Mouse (Mus musculus) urinary bladder, postnatal 36 days (tissue): ENCODE measurements around the gene Ugt1a8.
A peak's percentile ranks its signal among the peaks of the same experiment; 100 is the strongest.
"Not testable (repeated sequence)": the region's sequence is repeated elsewhere in the genome, so short reads cannot be mapped to it uniquely, and the experiment has no call there.

Source experiments
- DNase-seq, 2 experiments: peaks; one replicate each; pipeline ENCODE4 v3.0.0; 2022; ENCODE audit warnings: low spot score in 2 of 2, mixed read lengths in 1 of 2

Gene Ugt1a8

GRCm38 (mm10) chr1:88109027-88109557 lies 21.5 kb downstream of the Ugt1a8 start:
- DNase-seq: not testable (repeated sequence)

GRCm38 (mm10) chr1:88109604-88110003 lies 22.0 kb downstream of the Ugt1a8 start:
- DNase-seq: not testable (repeated sequence)

DNA sequence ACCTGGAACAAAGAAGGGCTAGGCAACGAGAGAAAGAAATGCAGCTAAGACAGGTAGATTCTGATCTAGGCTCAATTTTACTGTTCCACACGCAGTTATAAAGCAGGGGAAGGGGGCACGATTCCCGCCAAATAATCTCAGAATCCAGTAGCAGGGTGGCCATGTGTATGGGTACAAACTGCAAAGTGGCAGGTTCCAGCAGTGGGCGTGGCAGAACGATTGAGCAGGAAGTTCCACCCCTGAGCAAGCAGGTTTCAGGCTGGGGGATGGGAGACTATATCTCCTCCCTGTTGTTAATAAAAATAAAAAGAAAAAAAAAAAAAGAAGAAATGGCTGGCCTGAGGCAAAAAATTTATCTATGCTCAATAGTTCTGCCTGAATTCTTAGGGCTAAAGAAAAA lies 25.2 kb downstream of the Ugt1a8 start:
- not testable (repeated sequence) for DNase-seq

DNA sequence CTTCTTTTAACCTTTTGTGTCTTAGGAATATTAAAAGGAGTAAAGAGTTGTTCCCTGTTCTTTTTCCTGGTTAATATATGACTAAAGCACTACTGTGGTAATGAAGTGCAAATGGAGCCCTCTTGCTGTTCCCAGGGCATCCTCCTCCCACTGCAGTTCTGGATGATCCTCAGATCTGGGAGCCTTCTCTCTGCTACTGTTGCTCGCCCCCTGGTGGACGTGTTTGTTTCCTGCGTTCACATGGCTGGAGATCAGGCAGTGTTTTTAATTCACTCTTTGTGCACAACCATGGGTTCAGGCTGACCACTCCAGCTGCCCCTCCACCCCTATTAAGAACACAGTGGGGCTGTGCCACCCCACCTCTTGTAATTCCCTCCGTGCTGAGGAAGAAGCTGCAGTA lies 32.9 kb downstream of the Ugt1a8 start:
- DNase-seq: not testable (repeated sequence)

- not testable (repeated sequence) for DNase-seq
Observed at GRCm38 (mm10) chr1:88121521-88121920, 33.9 kb downstream of the Ugt1a8 start.

- DNase-seq: not testable (repeated sequence)
Observed at GRCm38 (mm10) chr1:88125827-88126360, 38.3 kb downstream of the Ugt1a8 start.

- not testable (repeated sequence) for DNase-seq
Observed at GRCm38 (mm10) chr1:88129091-88129490, 41.5 kb downstream of the Ugt1a8 start.

GRCm38 (mm10) chr1:88130223-88130622 lies 42.6 kb downstream of the Ugt1a8 start:
- not testable (repeated sequence) for DNase-seq

DNA sequence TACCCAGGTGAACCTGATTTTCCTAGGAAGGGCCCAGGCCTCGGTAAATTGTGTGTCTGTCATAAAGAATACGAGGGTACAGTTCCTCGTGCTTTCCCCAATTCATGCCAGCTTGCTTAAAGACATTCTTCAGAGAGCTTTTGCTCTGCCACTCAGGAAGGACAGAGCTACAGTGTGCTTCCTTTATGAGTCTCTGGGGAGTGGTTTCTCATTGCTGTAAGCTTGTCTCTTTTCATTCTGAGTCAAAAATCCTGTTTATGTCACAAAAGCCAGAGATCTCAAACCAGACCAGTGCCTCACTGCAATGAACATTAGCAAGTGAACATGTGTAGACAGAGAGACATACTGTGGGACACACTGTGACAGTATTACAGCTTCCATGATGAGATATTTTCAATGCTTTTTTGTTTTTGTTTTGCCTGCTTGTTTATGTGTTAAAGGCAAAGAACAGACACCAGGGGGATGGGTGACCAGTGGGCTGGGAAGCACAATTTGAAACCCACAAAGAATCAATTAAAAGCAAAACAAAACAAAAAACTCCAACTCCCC lies 46.4 kb downstream of the Ugt1a8 start:
- DNase-seq: no peak

DNA sequence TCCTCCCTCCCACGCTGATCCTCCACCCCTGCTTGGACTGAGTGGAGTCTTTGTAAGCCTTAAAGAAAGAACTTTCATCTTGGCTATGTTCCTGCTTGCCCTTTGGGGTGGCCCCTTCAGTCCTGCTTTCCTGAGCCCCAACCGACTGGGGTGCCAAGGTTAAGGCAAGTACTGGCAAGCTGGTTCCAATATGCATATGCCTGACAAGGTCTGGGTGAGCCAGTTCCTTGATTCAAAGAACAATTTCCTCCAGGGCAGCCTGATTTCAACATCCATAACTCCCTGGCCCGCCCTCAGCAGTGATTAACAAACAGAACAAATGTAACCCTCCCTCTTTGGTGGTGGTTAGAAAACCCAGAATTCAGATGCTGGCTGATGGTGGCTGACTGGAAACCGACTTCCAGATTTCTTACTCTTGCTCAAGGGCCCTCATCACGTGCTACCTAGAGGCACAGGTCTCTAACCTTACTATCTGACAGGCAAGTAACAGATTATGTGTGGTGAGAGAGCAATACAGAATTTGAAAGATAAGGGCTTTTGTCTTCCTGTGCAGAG lies 46.9 kb downstream of the Ugt1a8 start, which contains the start of gene Ugt1a6a:
TSS of gene Ugt1a6a (plus strand) at position 353 of the 555 bp plus-strand sequence.
- peak; percentile 73 to 83 for DNase-seq

GRCm38 (mm10) chr1:88135229-88135904 lies 47.8 kb downstream of the Ugt1a8 start:
- DNase-seq: not testable (repeated sequence)

DNA sequence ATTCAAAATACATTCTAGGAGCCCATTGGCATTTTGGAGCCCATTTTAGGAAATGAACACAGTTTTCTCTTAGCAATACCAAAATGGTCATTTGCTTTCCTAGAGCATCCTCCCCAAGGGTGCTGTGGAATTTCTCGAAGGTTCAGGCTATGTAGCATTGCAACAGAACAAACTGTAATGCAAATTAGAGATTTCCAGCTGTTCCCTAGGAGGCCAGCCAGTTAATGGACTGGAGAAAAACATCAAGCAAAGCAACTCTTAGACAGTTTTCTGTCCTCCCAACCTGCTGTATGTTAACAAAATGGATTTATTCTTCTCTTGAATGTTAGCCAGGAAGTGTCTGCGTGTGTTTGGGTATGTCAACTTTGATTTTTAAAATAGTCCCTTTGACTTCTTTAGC lies 49.0 kb downstream of the Ugt1a8 start:
- DNase-seq: no peak

GRCm38 (mm10) chr1:88137264-88137663 lies 49.7 kb downstream of the Ugt1a8 start:
- no peak for DNase-seq

DNA sequence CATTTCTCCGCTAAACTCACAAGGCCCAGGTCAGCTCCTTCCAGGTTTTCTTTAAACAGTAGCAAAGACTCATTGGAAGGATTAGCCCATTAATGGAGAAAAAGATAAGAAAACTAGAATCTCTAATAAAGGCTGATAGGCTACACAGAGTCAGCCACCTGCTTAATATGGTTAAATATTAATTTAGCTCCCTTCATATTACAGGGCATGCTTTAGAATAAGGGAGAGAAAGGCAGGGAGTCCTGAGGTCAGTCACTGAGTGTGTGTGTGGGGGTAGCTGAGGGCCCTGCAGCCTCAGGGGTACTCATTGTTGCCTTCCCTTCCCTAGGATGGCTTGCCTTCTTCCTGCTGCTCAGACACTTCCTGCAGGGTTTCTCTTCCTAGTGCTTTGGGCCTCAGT lies 50.5 kb downstream of the Ugt1a8 start:
- DNase-seq: no peak

DNA sequence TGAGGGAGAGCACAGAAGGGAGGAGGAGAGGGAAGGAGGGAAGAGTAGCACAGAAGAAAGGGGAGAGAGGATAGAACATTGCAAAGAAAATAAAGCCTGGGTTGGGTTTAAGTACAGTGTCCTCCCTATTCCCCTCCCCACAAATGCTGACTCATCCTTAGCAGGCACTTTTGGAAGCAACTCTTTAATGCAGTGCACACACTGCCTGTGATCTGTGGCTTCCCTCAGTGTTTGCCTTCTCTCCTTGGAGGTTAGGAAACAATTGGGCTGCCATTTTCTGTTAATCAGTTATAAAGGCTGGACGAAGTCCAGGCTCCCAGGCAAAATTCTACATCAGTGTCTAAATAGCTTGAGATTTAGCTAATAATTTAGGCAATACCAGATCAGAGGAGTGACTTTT lies 52.9 kb downstream of the Ugt1a8 start:
- not testable (repeated sequence) for DNase-seq

- not testable (repeated sequence) for DNase-seq
Observed at GRCm38 (mm10) chr1:88143966-88144675, 56.5 kb downstream of the Ugt1a8 start.

DNA sequence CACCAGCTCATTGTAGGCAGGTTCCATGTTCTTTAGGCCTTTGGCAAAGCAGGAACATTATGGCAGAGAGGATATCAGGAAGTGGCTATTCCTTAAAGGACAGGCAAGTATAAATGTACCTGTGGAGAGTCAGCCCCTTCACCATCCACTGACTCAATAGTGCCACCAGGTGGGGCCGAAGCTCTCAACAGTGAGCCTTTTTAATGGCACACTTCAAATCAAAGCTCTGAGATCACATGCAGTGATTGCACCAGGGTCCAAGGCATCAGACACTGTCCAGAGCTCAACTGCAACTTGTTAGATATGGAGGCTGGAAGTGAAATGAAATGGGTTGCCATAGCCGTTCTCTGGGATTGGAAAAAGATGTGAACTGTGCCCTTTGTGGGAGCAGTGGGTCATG lies 57.7 kb downstream of the Ugt1a8 start:
- not testable (repeated sequence) for DNase-seq

- DNase-seq: not testable (repeated sequence)
Observed at GRCm38 (mm10) chr1:88150133-88150532, 62.5 kb downstream of the Ugt1a8 start.

DNA sequence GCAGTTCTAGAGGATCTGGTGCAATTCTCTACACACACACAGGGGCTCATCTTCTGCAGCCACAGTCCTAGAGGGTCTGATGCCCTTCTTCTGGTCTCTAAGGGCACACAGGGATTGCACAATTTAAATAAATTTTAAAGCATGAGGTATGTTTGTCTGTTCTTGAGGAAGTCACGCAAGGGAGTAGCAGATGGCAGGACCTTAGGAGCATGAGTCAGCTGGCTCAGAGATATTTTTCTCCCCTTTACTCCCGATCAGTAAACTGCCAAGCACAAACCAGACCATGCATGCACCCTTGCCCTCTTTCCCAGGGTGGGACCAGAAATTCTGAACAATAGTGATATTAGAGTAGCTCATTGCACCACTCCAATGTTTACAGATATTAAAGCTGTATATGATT lies 70.8 kb downstream of the Ugt1a8 start:
- peak in 1 of 2 experiments; percentile 53 for DNase-seq

DNA sequence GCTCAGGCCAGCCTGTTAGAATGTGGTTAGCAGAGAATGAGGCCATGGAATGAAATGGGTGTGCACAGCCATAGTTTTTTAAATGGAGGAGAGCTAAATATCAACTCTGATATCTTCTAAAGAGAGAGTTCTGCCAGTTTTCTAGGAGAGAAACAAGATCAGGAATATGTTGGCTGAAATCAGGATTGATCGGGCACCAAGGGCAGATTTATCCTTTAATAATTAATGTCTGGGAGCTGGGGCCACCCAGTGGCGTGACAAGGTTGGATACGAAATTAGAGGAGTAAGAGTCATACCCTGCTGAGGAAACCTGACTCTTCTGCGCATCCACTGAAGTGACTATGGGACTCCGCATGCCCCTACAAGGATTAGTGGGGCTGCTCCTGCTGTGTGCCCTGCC lies 78.1 kb downstream of the Ugt1a8 start, which contains the start of gene Ugt1a5:
TSS of gene Ugt1a5 (plus strand) at position 302 of the 400 bp plus-strand sequence.
- no peak for DNase-seq

DNA sequence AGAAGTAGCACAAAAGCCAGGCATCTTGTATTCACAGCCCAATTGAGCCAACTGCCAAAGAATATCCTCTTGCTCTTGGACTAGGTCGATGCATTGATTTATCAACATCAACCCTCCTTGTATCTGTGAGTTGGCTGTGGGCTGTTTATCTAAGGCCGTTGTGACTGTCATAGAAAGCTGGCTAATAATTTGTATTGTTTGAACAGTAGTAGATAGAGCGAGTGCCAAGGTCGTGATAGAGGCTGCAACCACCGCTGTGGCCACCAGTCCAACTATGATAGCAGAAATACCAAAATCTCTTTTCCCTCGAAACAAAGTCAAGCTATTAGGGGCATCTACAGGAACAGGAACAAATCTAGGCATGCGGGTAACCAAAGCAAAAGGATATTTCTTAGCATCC lies 84.6 kb downstream of the Ugt1a8 start:
- not testable (repeated sequence) for DNase-seq

GRCm38 (mm10) chr1:88179657-88180056 lies 92.0 kb downstream of the Ugt1a8 start:
- DNase-seq: no peak
